Mouse (Mus musculus) intestine, postnatal 0 days (tissue): ENCODE data around the gene S100a6. TPM values are rescaled to one million over a fixed set of nuclear protein-coding genes. Genes with fewer than 3 reads are reported as not detected.

Experiments used
- ATAC-seq: fragments of 200-750 bp; cut with Nextera tagmentation; 2 replicates; pipeline ENCODE4 v1.8.0; 2017; ENCODE audit warnings: mild to moderate bottlenecking, moderate TSS enrichment, moderate library complexity
- H3K27ac ChIP-seq: fragments of 300-500 bp; sonication (generic); 2 replicates; pipeline ENCODE4 v1.5.1; 2014; ENCODE audit warnings: mild to moderate bottlenecking, low read depth, low read length, moderate library complexity
- H3K27me3 ChIP-seq: fragments of 300-500 bp; sonication (generic); replicated peaks from 2 replicates; pipeline ENCODE4 v1.6.1; 2014; ENCODE audit warnings: low read length, mixed read lengths; ENCODE audit not compliant: control insufficient read depth, insufficient read depth
- H3K36me3 ChIP-seq: fragments of 300-500 bp; sonication (generic); 2 replicates; pipeline ENCODE4 v1.6.1; 2014; ENCODE audit warnings: mild to moderate bottlenecking, moderate library complexity; ENCODE audit not compliant: control insufficient read depth, insufficient read depth
- H3K4me1 ChIP-seq: fragments of 300-500 bp; sonication (generic); replicated peaks from 2 replicates; pipeline ENCODE4 v1.6.1; 2014; ENCODE audit warnings: antibody characterized with exemption, low read length, mixed read lengths; ENCODE audit not compliant: control insufficient read depth, insufficient read depth
- H3K4me2 ChIP-seq: fragments of 300-500 bp; sonication (generic); replicated peaks from 2 replicates; pipeline ENCODE4 v1.6.1; 2014; ENCODE audit warnings: low read depth, mild to moderate bottlenecking, moderate library complexity
- H3K4me3 ChIP-seq: fragments of 300-500 bp; sonication (generic); 2 replicates; pipeline ENCODE4 v1.5.1; 2014; ENCODE audit warnings: low read depth, low read length
- H3K9ac ChIP-seq: fragments of 300-500 bp; sonication (generic); 2 replicates; pipeline ENCODE4 v1.6.1; 2014; ENCODE audit warnings: mild to moderate bottlenecking, low read depth, low read length
- H3K9me3 ChIP-seq: fragments of 300-500 bp; sonication (generic); 2 replicates; pipeline ENCODE4 v1.6.1; 2016; ENCODE audit warnings: mixed run types; ENCODE audit not compliant: control insufficient read depth
- CTCF ChIP-seq: sonication (generic); IDR thresholded peaks from 2 replicates; pipeline ENCODE4 v1.5.1; 2016; ENCODE audit warnings: low read depth, mild to moderate bottlenecking, control low read depth, antibody characterized with exemption, moderate library complexity
- WGBS: fragments of 180-500 bp; shearing (Covaris S2); extraction: QIAGEN DNeasy Blood & Tissue Kit; methylation state at CpG from one replicate; pipeline ENCODE4 v1.1.7; 2014; 5-methylcytosine and 5-hydroxymethylcytosine counted together
- polyA plus RNA-seq: library from polyadenylated mRNA; unstranded; fragments of >200 nt; fragmentation: Nextera tagmentation; extraction: Ambion mirVana; gene quantifications from 2 replicates; pipeline ENCODE4 v1.2.1, GENCODE M21; 2015

The S100a6 gene
- polyA plus RNA-seq, 1 experiment from 2014 or later, result 424 TPM

DNA sequence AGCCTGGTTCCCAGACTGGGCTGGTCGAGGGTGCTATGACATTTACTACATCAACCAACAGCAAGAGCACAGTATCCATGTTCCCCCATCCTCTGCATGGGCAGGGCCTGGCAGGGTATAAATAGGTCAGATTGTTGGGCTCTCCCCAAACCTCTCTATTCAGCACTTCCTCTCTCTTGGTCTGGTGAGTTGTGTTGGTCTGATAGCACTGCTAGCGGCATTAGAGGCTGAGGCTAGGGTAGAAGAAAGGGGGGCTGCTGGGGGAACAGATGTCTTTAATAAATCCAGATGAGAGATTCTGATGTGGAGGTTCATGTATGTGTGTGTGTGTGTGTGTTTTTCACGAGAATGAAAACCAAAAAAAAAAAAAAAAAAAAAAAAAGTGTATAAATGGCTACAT lies 9.1 kb upstream of the S100a6 start, which contains the start of gene S100a4:
Gene S100a4 (plus strand): TSS at position 149 of the 400 bp plus-strand sequence.
- no peaks in the 10 kb centered on the region for H3K4me1 ChIP-seq
- WGBS, result 50% methylated on average over 3 of the region's 3 CpGs
- H3K4me2 ChIP-seq, result no peak within 1 kb of the TSS
- H3K4me3 ChIP-seq, result no peak within 1 kb of the TSS
- H3K9ac ChIP-seq, result no peak within 1 kb of the TSS
- H3K27ac ChIP-seq, result no peak within 1 kb of the TSS
- no peaks in the 10 kb centered on the region for H3K36me3 ChIP-seq
- H3K27me3 ChIP-seq, result no peaks in the 10 kb centered on the region
- no peaks in the 10 kb centered on the region for H3K9me3 ChIP-seq
- TF ChIP-seq CTCF, result no peak
- no peak for ATAC-seq

DNA sequence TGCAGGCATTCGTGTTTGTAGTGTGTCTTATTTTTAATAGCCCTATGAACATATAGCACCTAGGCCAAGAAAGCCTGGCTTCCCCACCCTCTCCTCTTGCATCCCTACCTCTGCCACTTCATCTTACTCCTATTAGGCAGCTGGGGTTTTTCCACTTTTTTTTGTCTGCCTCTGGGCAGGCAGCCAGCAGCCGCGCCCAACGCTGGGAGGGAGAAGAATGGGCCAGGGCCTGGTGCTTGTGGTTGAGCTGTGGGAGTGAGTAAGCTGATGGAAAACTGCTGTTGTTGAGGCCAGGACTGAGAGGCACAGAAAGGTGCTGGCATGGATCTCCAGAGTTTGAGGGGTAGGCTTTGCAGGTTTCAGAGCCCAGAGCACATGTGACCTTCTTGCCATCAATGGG lies 8.3 kb upstream of the S100a6 start:
- no peaks in the 10 kb centered on the region for H3K9me3 ChIP-seq
- H3K4me2 ChIP-seq, result no peak overlapping the region
- WGBS, result 22% methylated on average over 4 of the region's 4 CpGs
- H3K4me1 ChIP-seq, result no peaks in the 10 kb centered on the region
- H3K4me3 ChIP-seq, result no peak overlapping the region
- H3K27me3 ChIP-seq, result no peaks in the 10 kb centered on the region
- H3K27ac ChIP-seq, result no peak overlapping the region
- no peaks in the 10 kb centered on the region for H3K36me3 ChIP-seq
- ATAC-seq, result no peak
- no peak overlapping the region for H3K9ac ChIP-seq
- TF ChIP-seq CTCF, result no peak

DNA sequence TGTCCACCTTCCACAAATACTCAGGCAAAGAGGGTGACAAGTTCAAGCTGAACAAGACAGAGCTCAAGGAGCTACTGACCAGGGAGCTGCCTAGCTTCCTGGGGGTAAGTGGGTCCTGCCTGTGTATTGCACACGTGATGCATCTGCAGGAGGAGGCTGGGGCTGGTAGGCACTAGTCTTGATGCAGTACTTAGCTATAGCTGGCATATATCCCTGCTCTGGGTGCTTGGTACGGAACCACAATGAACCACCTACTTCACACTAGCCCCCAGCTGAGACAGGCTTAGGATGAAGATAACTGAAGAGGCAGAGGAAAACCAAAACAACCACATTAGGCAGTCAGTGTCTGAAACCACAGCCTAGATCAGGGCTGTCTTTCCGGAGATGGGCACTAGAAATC lies 7.6 kb upstream of the S100a6 start:
- Histone ChIP-seq H3K36me3 (no peaks in the 10 kb centered on the region), H3K4me1 (no peaks in the 10 kb centered on the region), H3K4me3 (no peak overlapping the region), H3K4me2 (no peak overlapping the region), H3K9me3 (no peaks in the 10 kb centered on the region), H3K9ac (no peak overlapping the region), H3K27ac (no peak overlapping the region), H3K27me3 (no peaks in the 10 kb centered on the region)
- no peak for ATAC-seq
- TF ChIP-seq CTCF, result no peak
- 87% methylated on average over 3 of the region's 3 CpGs for WGBS

DNA sequence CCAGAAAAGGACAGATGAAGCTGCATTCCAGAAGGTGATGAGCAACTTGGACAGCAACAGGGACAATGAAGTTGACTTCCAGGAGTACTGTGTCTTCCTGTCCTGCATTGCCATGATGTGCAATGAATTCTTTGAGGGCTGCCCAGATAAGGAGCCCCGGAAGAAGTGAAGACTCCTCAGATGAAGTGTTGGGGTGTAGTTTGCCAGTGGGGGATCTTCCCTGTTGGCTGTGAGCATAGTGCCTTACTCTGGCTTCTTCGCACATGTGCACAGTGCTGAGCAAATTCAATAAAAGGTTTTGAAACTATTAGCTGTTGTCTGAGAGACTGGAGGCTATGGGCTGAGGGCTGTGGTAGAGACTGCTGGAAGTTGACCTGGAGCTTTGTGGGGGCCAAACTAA lies 6.9 kb upstream of the S100a6 start:
- H3K9ac ChIP-seq, result no peak overlapping the region
- 86% methylated on average over 2 of the region's 2 CpGs for WGBS
- no peak overlapping the region for H3K27ac ChIP-seq
- H3K9me3 ChIP-seq, result no peaks in the 10 kb centered on the region
- ATAC-seq, result no peak
- H3K27me3 ChIP-seq, result no peaks in the 10 kb centered on the region
- H3K36me3 ChIP-seq, result no peaks in the 10 kb centered on the region
- no peak for TF ChIP-seq CTCF
- H3K4me2 ChIP-seq, result no peak overlapping the region
- no peaks in the 10 kb centered on the region for H3K4me1 ChIP-seq
- no peak overlapping the region for H3K4me3 ChIP-seq

DNA sequence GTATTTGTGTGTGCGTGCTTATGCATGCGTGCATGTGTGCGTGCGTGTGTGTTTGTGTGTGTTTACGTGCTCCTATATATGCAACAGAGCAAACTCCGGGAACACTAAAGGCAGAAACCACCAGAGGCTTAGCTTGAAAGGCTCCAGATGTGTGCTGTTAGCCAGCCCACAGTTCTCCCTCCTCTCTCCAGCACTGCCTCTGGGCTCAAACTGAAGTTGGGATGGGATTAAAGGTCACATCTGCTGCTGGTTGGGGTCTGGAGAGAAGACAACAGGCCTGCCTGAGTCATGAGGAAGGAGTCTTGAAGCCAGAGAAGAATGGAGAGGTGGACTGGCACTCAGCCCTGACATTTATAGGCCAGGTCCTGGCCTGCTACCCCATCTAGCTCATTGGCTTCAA lies 6.5 kb upstream of the S100a6 start:
- 77% methylated on average over 6 of the region's 6 CpGs for WGBS
- Histone ChIP-seq H3K36me3 (no peaks in the 10 kb centered on the region), H3K4me1 (no peaks in the 10 kb centered on the region), H3K27me3 (no peaks in the 10 kb centered on the region), H3K9me3 (no peaks in the 10 kb centered on the region), H3K4me2 (no peak overlapping the region), H3K27ac (no peak overlapping the region), H3K4me3 (no peak overlapping the region), H3K9ac (no peak overlapping the region)
- no peak for ATAC-seq
- TF ChIP-seq CTCF, result no peak

DNA sequence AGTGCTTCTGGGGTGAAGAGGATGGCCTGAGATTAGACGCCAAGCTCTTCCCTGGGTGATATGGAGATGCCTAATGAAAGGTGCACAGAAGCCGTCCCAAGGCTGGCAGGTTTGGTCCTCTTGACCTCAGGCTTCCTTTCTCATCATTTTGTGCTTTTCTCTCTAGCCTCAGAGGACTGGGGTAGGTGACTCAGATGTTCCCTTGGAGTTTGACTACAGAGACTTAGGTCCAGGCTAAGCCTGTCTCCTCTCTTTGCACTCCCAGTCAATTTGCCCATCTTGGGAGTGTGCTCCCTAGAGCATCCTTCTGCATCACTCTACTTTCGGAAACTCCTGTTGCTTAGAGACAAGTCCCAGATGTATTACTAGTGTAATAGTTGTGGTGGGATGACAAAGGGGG lies 5.3 kb upstream of the S100a6 start:
- Histone ChIP-seq H3K4me2 (no peak overlapping the region), H3K27me3 (no peaks in the 10 kb centered on the region), H3K9ac (no peak overlapping the region), H3K4me1 (no peaks in the 10 kb centered on the region), H3K9me3 (no peaks in the 10 kb centered on the region), H3K4me3 (no peak overlapping the region), H3K27ac (no peak overlapping the region), H3K36me3 (no peaks in the 10 kb centered on the region)
- no peak for ATAC-seq
- no peak for TF ChIP-seq CTCF
- 90% methylated on average over 3 of the region's 3 CpGs for WGBS

DNA sequence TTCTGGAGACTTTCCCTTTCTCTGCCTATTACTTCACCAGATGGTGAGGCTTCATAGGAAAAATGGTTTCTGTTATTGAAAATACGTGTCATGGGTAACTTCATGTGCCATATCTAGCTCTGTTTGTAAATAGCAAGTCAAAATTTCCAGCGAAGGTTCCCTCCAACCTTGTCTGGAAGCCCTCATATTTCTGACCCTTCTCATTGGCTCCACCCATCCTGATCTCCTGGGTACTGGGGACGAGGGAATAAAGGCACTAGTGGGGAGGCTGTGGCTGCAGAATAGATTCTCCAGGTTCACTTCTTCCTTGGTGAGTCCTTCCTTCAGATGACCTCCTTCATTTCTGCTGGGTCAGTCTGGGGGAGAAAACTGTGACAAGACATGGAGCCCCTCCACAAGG lies 4.5 kb upstream of the S100a6 start, which contains the start of gene S100a5:
Gene S100a5 (plus strand): TSS at position 301 of the 400 bp plus-strand sequence.
- ATAC-seq, result no peak
- Histone ChIP-seq H3K4me3 (no peak within 1 kb of the TSS), H3K4me2 (no peak within 1 kb of the TSS), H3K9ac (no peak within 1 kb of the TSS), H3K27ac (no peak within 1 kb of the TSS), H3K27me3 (no peaks in the 10 kb centered on the region), H3K36me3 (no peaks in the 10 kb centered on the region), H3K4me1 (no peaks in the 10 kb centered on the region), H3K9me3 (no peaks in the 10 kb centered on the region)
- no peak for TF ChIP-seq CTCF
- WGBS, result 69% methylated on average over 3 of the region's 3 CpGs
